Mouse (Mus musculus) spleen, embryonic (tissue): ENCODE results near the gene Olfr914.

ENCODE experiments used
- CTCF ChIA-PET: fragments of 350-600 bp; sonication (Branson Sonifier 250); formaldehyde crosslinking; loops from one replicate; lab custom pipeline; 2022; lab: Charles Lee

Gene Olfr914

GRCm38 (mm10) chr9:38604802-38605201 lies at the start of gene Olfr914:
Olfr914 (plus strand) TSS chr9:38605102.
- CTCF ChIA-PET = no interaction called here

DNA sequence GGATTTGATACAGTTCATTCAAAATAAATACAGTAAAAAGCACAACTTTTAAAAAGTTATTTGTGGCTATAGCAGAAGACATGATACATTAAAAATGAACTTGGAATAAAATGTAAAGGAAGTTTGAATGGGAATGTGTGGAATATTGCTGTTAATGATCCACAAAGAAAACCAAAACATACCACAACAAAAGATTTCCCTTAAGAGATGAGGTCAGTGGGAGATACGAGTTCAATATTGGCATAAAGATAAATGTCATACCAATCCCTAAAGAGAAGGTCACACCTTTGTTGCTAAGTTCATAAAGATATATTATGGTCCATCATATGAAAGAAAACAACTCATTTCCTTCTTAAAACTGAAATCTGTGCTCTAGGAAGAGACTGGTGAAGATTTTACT lies 25.0 kb upstream of the Olfr914 start, which contains the start of gene Olfr912:
Olfr912 (plus strand) TSS at position 301 of the 400 bp plus-strand sequence.
- CTCF ChIA-PET = no interaction called here

DNA sequence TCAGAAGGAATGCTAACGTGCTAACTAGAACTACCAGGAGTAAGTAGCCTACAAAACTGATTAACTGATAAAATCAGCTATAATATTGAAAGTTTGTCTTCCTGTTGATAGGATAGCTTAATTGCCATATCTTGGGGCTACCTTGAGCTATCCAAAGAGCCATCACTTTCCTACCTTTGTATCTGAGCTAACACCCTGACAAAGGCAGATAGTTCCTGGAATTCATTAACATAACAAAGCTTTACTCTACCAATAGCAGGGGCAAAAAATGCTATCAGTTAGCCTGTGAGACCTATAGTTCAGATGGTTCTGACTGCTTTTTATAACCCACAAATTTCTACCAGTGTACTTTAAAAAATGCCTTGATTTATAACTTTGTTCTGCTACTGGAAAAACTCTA lies 13.8 kb upstream of the Olfr914 start:
- CTCF ChIA-PET = no interaction called here

DNA sequence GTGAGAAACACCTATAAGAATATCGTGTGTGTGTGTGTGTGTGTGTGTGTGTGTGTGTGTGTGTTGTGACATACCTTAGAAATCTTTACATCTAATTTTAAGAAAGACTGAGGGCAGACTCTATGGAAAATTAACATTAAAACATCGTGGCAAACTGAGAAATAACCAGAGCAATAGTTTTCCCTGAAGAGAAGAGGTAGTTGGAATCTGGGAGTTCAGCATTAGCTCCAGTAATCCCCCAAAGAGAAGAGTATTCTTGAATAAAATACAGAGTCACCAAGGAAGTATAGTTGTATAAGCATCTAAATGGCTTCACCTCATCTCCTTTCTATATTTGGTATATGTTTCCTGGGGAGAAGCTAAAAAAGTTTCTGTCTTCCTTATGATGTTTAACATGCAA lies 12.4 kb upstream of the Olfr914 start, which contains the start of gene Olfr913:
Olfr913 (plus strand) TSS at position 301 of the 400 bp plus-strand sequence.
- CTCF ChIA-PET = no interaction called here

DNA sequence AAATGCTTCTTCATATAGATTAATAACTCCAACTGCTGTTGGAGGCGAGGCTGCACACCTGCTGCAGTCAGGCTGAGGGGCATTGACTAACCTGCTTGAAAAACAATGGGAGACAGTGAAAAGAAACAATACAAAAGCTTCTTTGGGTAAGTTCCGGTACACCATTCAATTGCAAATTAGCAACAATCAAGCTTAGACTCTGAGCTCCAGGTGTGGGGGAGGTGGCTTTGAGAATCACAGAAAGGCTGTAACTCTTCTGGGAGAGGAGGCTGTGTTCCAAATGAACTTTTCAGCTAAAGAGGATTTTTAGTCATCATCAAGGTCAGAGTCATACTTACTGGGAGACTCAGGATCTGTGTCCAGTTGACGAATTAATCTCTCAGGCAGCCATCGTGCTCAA lies 27.5 kb downstream of the Olfr914 start:
- CTCF ChIA-PET = no interaction called here

DNA sequence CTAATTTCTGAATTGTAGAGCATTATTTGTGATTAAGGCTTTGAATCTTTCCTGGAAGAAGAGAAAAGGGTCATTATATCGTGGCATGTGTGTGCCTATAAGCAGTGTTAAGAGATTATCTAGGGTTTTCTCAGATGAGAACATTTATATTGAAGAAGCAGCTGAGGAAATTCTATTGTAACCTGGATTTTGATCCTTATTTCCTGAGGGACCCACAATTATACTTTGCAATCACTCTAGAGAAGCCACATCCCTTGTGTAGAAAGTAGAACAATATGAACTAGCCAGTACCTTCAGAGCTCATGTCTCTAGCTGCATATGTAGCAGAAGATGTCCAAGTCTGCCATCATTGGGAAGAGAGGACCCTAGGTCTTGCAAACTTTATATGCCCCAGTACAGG lies 54.9 kb downstream of the Olfr914 start, which contains the start of gene Olfr916:
Olfr916 (minus strand) TSS at position 101 of the 400 bp plus-strand sequence.
- CTCF ChIA-PET = no interaction called here
